Mouse (Mus musculus) gastrocnemius, adult 2 months (tissue): ENCODE measurements around the gene Prkag2. TPM values are rescaled to one million over a fixed set of nuclear protein-coding genes. Genes with fewer than 3 reads are reported as not detected.

Experiments
- DNase-seq: peaks from one replicate; pipeline ENCODE4 v3.0.0; 2022
- H3K27ac ChIP-seq: fragments of 200-600 bp; 2 replicates; pipeline ENCODE4 v1.8.1; 2022; ENCODE audit warnings: mild to moderate bottlenecking
- H3K4me3 ChIP-seq: fragments of 200-600 bp; 2 replicates; pipeline ENCODE4 v1.8.1; 2022; ENCODE audit warnings: mild to moderate bottlenecking, moderate library complexity
- CTCF ChIP-seq: fragments of 200-600 bp; IDR thresholded peaks from 2 replicates; pipeline ENCODE4 v1.8.1; 2022; ENCODE audit warnings: antibody characterized with exemption, mild to moderate bottlenecking, moderate library complexity
- intact Hi-C: fragments of 180-260 bp; cut with DNase I; formaldehyde crosslinking; loops from one replicate; pipeline ENCODE4 v1.15.1; 2025
- total RNA-seq, 2 experiments: library from RNA; stranded (reverse); gene quantifications; 2 replicates each; pipeline ENCODE4 v1.2.3; 2021

The Prkag2 gene
- total RNA-seq, 2 experiments from 2014 or later: 10.7 to 11.0 TPM

GRCm38 (mm10) chr5:25058853-25059741 lies 41.3 kb downstream of the Prkag2 start:
- H3K4me3 ChIP-seq: no peak overlapping the region
- TF ChIP-seq CTCF: no peak
- intact Hi-C loops: no loop called here
- no peak for DNase-seq
- no peak overlapping the region for H3K27ac ChIP-seq

GRCm38 (mm10) chr5:25058417-25058816 lies 42.0 kb downstream of the Prkag2 start:
- peak; percentile 64 for DNase-seq
- Histone ChIP-seq H3K4me3 (no peak overlapping the region), H3K27ac (no peak overlapping the region)
- intact Hi-C loops: no loop called here
- no peak for TF ChIP-seq CTCF

- no peak for TF ChIP-seq CTCF
- Histone ChIP-seq H3K4me3 (no peak overlapping the region), H3K27ac (no peak overlapping the region)
- intact Hi-C loops: no loop called here
- peak; percentile 12 for DNase-seq
Measured at GRCm38 (mm10) chr5:25055288-25055687, 45.2 kb downstream of the Prkag2 start.

GRCm38 (mm10) chr5:25053971-25054658 lies 46.3 kb downstream of the Prkag2 start:
- no peak for TF ChIP-seq CTCF
- no peak overlapping the region for H3K27ac ChIP-seq
- peak; percentile 22 for DNase-seq
- H3K4me3 ChIP-seq: no peak overlapping the region
- intact Hi-C loops: no loop called here

GRCm38 (mm10) chr5:25050827-25051226 lies 49.6 kb downstream of the Prkag2 start:
- Histone ChIP-seq H3K27ac (no peak overlapping the region), H3K4me3 (no peak overlapping the region)
- intact Hi-C loops: no loop called here
- DNase-seq: peak; percentile 10
- TF ChIP-seq CTCF: no peak

- H3K4me3 ChIP-seq: no peak overlapping the region
- TF ChIP-seq CTCF: no peak; the same call in 1 of the 2 replicates
Measured at GRCm38 (mm10) chr5:25047670-25048069, 52.8 kb downstream of the Prkag2 start.

GRCm38 (mm10) chr5:25046762-25047161 lies 53.7 kb downstream of the Prkag2 start:
- Histone ChIP-seq H3K4me3 (no peak overlapping the region), H3K27ac (no peak overlapping the region)
- intact Hi-C loops: no loop called here
- TF ChIP-seq CTCF: no peak
- DNase-seq: no peak

More at GRCm38 (mm10) chr5:25047670-25048069, 52.8 kb downstream of the Prkag2 start:
- intact Hi-C loops: no loop called here
- peak; percentile 4 for DNase-seq
- no peak overlapping the region for H3K27ac ChIP-seq

GRCm38 (mm10) chr5:25044007-25044406 lies 56.4 kb downstream of the Prkag2 start:
- peak; percentile 8 for DNase-seq
- H3K27ac ChIP-seq: no peak overlapping the region
- intact Hi-C loops: no loop called here

GRCm38 (mm10) chr5:25041947-25042346 lies 58.5 kb downstream of the Prkag2 start:
- Histone ChIP-seq H3K4me3 (no peak overlapping the region), H3K27ac (no peak overlapping the region)
- DNase-seq: peak; percentile 10
- intact Hi-C loops: no loop called here
- no peak for TF ChIP-seq CTCF

More at GRCm38 (mm10) chr5:25044007-25044406, 56.4 kb downstream of the Prkag2 start:
- H3K4me3 ChIP-seq: no peak overlapping the region
- TF ChIP-seq CTCF: peak; percentile 8; the same call in 1 of the 2 replicates

- intact Hi-C loops: no loop called here
- no peak overlapping the region for H3K4me3 ChIP-seq
- DNase-seq: peak; percentile 31
- no peak overlapping the region for H3K27ac ChIP-seq
- peak; percentile 38; the same call in 1 of the 2 replicates for TF ChIP-seq CTCF
Measured at GRCm38 (mm10) chr5:25041307-25041706, 59.1 kb downstream of the Prkag2 start.

- no peak for TF ChIP-seq CTCF
- intact Hi-C loops: no loop called here
- no peak overlapping the region for H3K4me3 ChIP-seq
Measured at GRCm38 (mm10) chr5:25040903-25041302, 59.5 kb downstream of the Prkag2 start.

GRCm38 (mm10) chr5:25038827-25039226 lies 61.6 kb downstream of the Prkag2 start:
- H3K4me3 ChIP-seq: no peak overlapping the region
- peak; percentile 13 for DNase-seq
- no peak overlapping the region for H3K27ac ChIP-seq
- no peak for TF ChIP-seq CTCF
- intact Hi-C loops: no loop called here

More at GRCm38 (mm10) chr5:25040903-25041302, 59.5 kb downstream of the Prkag2 start:
- no peak for DNase-seq
- no peak overlapping the region for H3K27ac ChIP-seq

- H3K27ac ChIP-seq: no peak overlapping the region
- no peak overlapping the region for H3K4me3 ChIP-seq
- intact Hi-C loops: no loop called here
- no peak for TF ChIP-seq CTCF
- no peak for DNase-seq
Measured at GRCm38 (mm10) chr5:25035391-25035790, 65.1 kb downstream of the Prkag2 start.
